Mouse (Mus musculus) heart, embryonic 14.5 days (tissue): ENCODE measurements around the gene Fut11. TPM values are rescaled to one million over a fixed set of nuclear protein-coding genes. Genes with fewer than 3 reads are reported as not detected.
"Not testable (repeated sequence)": the region's sequence is repeated elsewhere in the genome, so short reads cannot be mapped to it uniquely, and the experiment has no call there.

Source experiments
- ATAC-seq: fragments of 200-750 bp; cut with Nextera tagmentation; 2 replicates; pipeline ENCODE4 v1.8.0; 2017; ENCODE audit warnings: low read depth, moderate TSS enrichment; ENCODE audit not compliant: insufficient number of reproducible peaks, insufficient read depth, low FRiP score
- H3K27ac ChIP-seq, 2 experiments: fragments of 200-500 bp in 1 of 2; fragments of 300-500 bp in 1 of 2; sonication (generic) in 1 of 2; replicated peaks in 1 of 2; 2 replicates each; pipeline ENCODE4 v1.5.1; 2012 to 2014; ENCODE audit warnings: low read depth in 2 of 2, low read length in 2 of 2, control low read depth in 1 of 2, mild to moderate bottlenecking in 1 of 2, mixed read lengths in 1 of 2; ENCODE audit not compliant: control insufficient read depth in 1 of 2, insufficient read depth in 1 of 2
- H3K27me3 ChIP-seq: fragments of 300-500 bp; sonication (generic); 2 replicates; pipeline ENCODE4 v1.6.1; 2014; ENCODE audit warnings: mild to moderate bottlenecking, low read length, control low read depth; ENCODE audit not compliant: control insufficient read depth, insufficient read depth
- H3K36me3 ChIP-seq: fragments of 300-500 bp; sonication (generic); 2 replicates; pipeline ENCODE4 v1.6.1; 2014; ENCODE audit warnings: mild to moderate bottlenecking, control low read depth, low read length, mixed read lengths; ENCODE audit not compliant: control insufficient read depth, insufficient read depth
- H3K4me1 ChIP-seq, 2 experiments: fragments of 200-500 bp in 1 of 2; fragments of 300-500 bp in 1 of 2; sonication (generic) in 1 of 2; 2 replicates each; pipeline ENCODE4 v1.6.1; 2012 to 2014; ENCODE audit warnings: low read length in 2 of 2, control low read depth in 1 of 2, mixed read lengths in 1 of 2; ENCODE audit not compliant: control insufficient read depth in 2 of 2, insufficient read depth in 2 of 2
- H3K4me2 ChIP-seq: fragments of 300-500 bp; sonication (generic); 2 replicates; pipeline ENCODE4 v1.6.1; 2014; ENCODE audit warnings: mild to moderate bottlenecking, low read length
- H3K4me3 ChIP-seq, 2 experiments: fragments of 200-500 bp in 1 of 2; fragments of 300-500 bp in 1 of 2; sonication (generic) in 1 of 2; 2 replicates each; pipeline ENCODE4 v1.5.1; 2012 to 2014; ENCODE audit warnings: low read length in 2 of 2, mild to moderate bottlenecking in 2 of 2, control low read depth in 1 of 2, low read depth in 1 of 2, moderate library complexity in 1 of 2; ENCODE audit not compliant: control insufficient read depth in 1 of 2, insufficient read depth in 1 of 2
- H3K9ac ChIP-seq: fragments of 300-500 bp; sonication (generic); 2 replicates; pipeline ENCODE4 v1.6.1; 2014; ENCODE audit warnings: mild to moderate bottlenecking, low read length
- H3K9me3 ChIP-seq: fragments of 300-500 bp; sonication (generic); 2 replicates; pipeline ENCODE4 v1.6.1; 2016; ENCODE audit warnings: low read length, control low read depth; ENCODE audit not compliant: control insufficient read depth
- WGBS: fragments of 180-500 bp; shearing (Covaris S2); extraction: QIAGEN DNeasy Blood & Tissue Kit; methylation state at CpG from one replicate; pipeline ENCODE4 v1.1.7; 2014; 5-methylcytosine and 5-hydroxymethylcytosine counted together
- polyA plus RNA-seq: library from polyadenylated mRNA; unstranded; fragments of >200 nt; fragmentation: Nextera tagmentation; extraction: Ambion mirVana; gene quantifications from 2 replicates; pipeline ENCODE4 v1.2.1, GENCODE M21; 2014

Fut11 gene
- polyA plus RNA-seq, 1 experiment from 2014 or later: 16.5 TPM

- Histone ChIP-seq H3K36me3 (peaks cover 50% of the 10 kb centered on the region), H3K27me3 (no peaks in the 10 kb centered on the region), H3K4me1 (peaks cover 0 to 36% of the 10 kb centered on the region in 2 experiments; a peak in 3 of 4 replicates), H3K9ac (peak within 1 kb of the TSS; percentile 92), H3K9me3 (no peaks in the 10 kb centered on the region), H3K27ac (peak within 1 kb of the TSS; percentile 86 to 89), H3K4me2 (peak within 1 kb of the TSS; percentile 71), H3K4me3 (peak within 1 kb of the TSS; percentile 73 to 95)
- WGBS: under 1% methylated on average over 61 of the region's 61 CpGs
- peak; percentile 70 for ATAC-seq
These were observed 8.1 kb downstream of the Fut11 start, which contains the start of gene Chchd1 for GRCm38 (mm10) chr14:20702741-20703381. Gene Chchd1, plus strand, starts transcription at chr14:20703006.

DNA sequence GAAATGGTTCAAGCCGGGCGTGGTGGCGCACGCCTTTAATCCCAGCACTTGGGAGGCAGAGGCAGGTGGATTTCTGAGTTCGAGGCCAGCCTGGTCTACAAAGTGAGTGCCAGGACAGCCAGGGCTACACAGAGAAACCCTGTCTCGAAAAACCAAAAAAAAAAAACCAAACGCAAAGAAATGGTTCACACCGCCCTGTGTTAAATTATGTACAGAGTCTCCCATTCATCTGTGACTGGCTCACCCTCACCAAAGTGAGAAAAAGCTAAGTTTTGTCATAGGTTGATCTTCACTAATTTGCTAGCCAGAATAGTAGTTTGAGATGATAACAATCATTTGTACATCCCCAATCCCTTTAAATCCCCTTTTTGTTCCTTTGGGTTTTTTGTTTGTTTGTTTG lies 8.7 kb downstream of the Fut11 start:
- not testable (repeated sequence) for H3K27me3 ChIP-seq, ATAC-seq, H3K9me3 ChIP-seq
- WGBS: 11% methylated on average over 8 of the region's 8 CpGs
- peak overlapping the region; percentile 73 to 95 for H3K4me3 ChIP-seq
- H3K27ac ChIP-seq: peak overlapping the region; percentile 86 to 89
- peak overlapping the region; percentile 71 for H3K4me2 ChIP-seq
- H3K4me1 ChIP-seq: peaks cover 0 to 33% of the 10 kb centered on the region in 2 experiments; a peak in 3 of 4 replicates
- H3K9ac ChIP-seq: peak overlapping the region; percentile 92
- peaks cover 44% of the 10 kb centered on the region for H3K36me3 ChIP-seq

GRCm38 (mm10) chr14:20707201-20708190 lies 12.7 kb downstream of the Fut11 start, which contains the start of gene Zswim8:
Gene Zswim8, plus strand, starts transcription at chr14:20707552.
- Histone ChIP-seq H3K36me3 (peaks cover 39% of the 10 kb centered on the region), H3K27me3 (no peaks in the 10 kb centered on the region), H3K4me1 (peaks cover 3 to 23% of the 10 kb centered on the region in 2 experiments; a peak in 3 of 4 replicates), H3K4me2 (peak within 1 kb of the TSS; percentile 88), H3K27ac (peak within 1 kb of the TSS; percentile 73 to 90), H3K9me3 (no peaks in the 10 kb centered on the region), H3K4me3 (peak within 1 kb of the TSS; percentile 89 to 97), H3K9ac (peak within 1 kb of the TSS; percentile 97)
- under 1% methylated on average over 79 of the region's 80 CpGs for WGBS
- peak; percentile 87 for ATAC-seq

GRCm38 (mm10) chr14:20708239-20708638 lies 13.5 kb downstream of the Fut11 start:
- WGBS: 10% methylated on average over 10 of the region's 10 CpGs
- Histone ChIP-seq H3K9ac (peak overlapping the region; percentile 97), H3K9me3 (no peaks in the 10 kb centered on the region), H3K4me3 (peak overlapping the region; percentile 89 to 97), H3K27ac (peak overlapping the region in 1 of 2 experiments; percentile 90; a peak in 2 of 4 replicates), H3K36me3 (peaks cover 47% of the 10 kb centered on the region), H3K4me1 (peaks cover 4 to 25% of the 10 kb centered on the region in 2 experiments), H3K27me3 (no peaks in the 10 kb centered on the region), H3K4me2 (peak overlapping the region; percentile 88)
- no peak for ATAC-seq

- ATAC-seq: peak; percentile 52
These were observed 19.1 kb downstream of the Fut11 start for GRCm38 (mm10) chr14:20713832-20714231.

DNA sequence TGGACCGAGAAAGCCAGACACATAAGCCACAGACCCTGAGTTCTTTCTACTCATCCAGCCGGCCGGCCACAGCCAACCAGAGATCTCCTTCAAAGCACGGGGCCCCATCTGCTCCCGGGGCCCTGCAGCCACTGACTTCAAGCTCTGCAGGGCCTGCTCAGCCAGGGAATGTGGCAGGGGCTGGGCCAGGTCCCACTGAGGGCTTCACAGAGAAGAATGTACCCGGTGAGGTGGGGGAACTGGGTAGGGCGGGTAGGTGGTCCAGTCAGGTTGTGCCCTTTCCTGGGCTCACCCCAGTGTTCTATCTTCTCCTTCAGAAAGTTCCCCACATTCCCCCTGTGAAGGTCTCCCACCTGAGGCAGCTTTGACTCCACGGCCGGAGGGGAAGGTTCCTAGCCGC lies 23.7 kb downstream of the Fut11 start:
- no peak overlapping the region for H3K4me2 ChIP-seq
- H3K4me1 ChIP-seq: peaks cover 8 to 10% of the 10 kb centered on the region in 2 experiments; a peak in 3 of 4 replicates
- H3K4me3 ChIP-seq: no peak overlapping the region
- no peak overlapping the region for H3K9ac ChIP-seq
- no peak for ATAC-seq
- no peak overlapping the region for H3K27ac ChIP-seq
- H3K27me3 ChIP-seq: no peaks in the 10 kb centered on the region
- WGBS: 88% methylated on average over 10 of the region's 10 CpGs
- peaks cover 100% of the 10 kb centered on the region for H3K36me3 ChIP-seq
- no peaks in the 10 kb centered on the region for H3K9me3 ChIP-seq

More at GRCm38 (mm10) chr14:20713832-20714231, 19.1 kb downstream of the Fut11 start:
- Histone ChIP-seq H3K9me3 (no peaks in the 10 kb centered on the region), H3K27me3 (no peaks in the 10 kb centered on the region), H3K9ac (peak overlapping the region; percentile 44), H3K36me3 (peaks cover 85% of the 10 kb centered on the region), H3K27ac (peak overlapping the region; percentile 82 to 83), H3K4me3 (no peak overlapping the region), H3K4me2 (peak overlapping the region; percentile 26), H3K4me1 (peaks cover 13 to 25% of the 10 kb centered on the region in 2 experiments)
- 22% methylated on average over 11 of the region's 11 CpGs for WGBS

DNA sequence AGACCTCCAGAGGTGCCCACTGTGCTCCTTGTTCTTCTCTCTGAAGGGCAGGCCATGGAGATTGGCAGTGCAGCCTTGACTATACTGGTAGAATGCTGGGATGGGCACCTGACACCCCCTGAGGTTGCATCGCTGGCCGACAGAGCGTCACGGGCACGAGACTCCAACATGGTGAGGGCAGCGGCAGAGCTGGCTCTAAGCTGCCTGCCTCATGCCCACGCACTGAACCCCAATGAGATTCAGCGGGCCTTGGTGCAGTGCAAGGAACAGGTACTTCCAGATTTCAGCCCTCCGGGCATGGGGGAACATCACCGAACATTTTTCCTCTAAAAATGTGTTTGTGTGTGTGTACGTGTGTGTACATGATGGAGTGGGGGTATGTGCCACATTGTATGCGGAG lies 25.0 kb downstream of the Fut11 start:
- Histone ChIP-seq H3K27me3 (no peaks in the 10 kb centered on the region), H3K9me3 (no peaks in the 10 kb centered on the region), H3K27ac (no peak overlapping the region), H3K4me1 (no peaks in the 10 kb centered on the region; a peak in 1 of 4 replicates), H3K9ac (no peak overlapping the region), H3K4me3 (no peak overlapping the region), H3K36me3 (peaks cover 100% of the 10 kb centered on the region), H3K4me2 (no peak overlapping the region)
- 93% methylated on average over 12 of the region's 12 CpGs for WGBS
- ATAC-seq: no peak
